Mouse (Mus musculus) neural tube, embryonic 14.5 days (tissue): Measurements from ENCODE around the gene Selenof. TPM values are rescaled to one million over a fixed set of nuclear protein-coding genes. Genes with fewer than 3 reads are reported as not detected.

ENCODE experiments used
- ATAC-seq: fragments of 200-750 bp; cut with Nextera tagmentation; 2 replicates; pipeline ENCODE4 v1.8.0; 2017; ENCODE audit warnings: low read depth, mild to moderate bottlenecking, moderate TSS enrichment, moderate library complexity
- H3K27ac ChIP-seq: fragments of 300-500 bp; sonication (generic); 2 replicates; pipeline ENCODE4 v1.5.1; 2014; ENCODE audit warnings: low read depth, mild to moderate bottlenecking, control low read depth, low read length, moderate library complexity, mixed read lengths
- H3K27me3 ChIP-seq: fragments of 300-500 bp; sonication (generic); 2 replicates; pipeline ENCODE4 v1.6.1; 2014; ENCODE audit warnings: low read length; ENCODE audit not compliant: control insufficient read depth, insufficient read depth
- H3K36me3 ChIP-seq: fragments of 300-500 bp; sonication (generic); 2 replicates; pipeline ENCODE4 v1.6.1; 2014; ENCODE audit warnings: low read length, mixed read lengths; ENCODE audit not compliant: control insufficient read depth, insufficient read depth
- H3K4me1 ChIP-seq: fragments of 300-500 bp; sonication (generic); 2 replicates; pipeline ENCODE4 v1.6.1; 2014; ENCODE audit warnings: low read length; ENCODE audit not compliant: control insufficient read depth, insufficient read depth
- H3K4me2 ChIP-seq: fragments of 300-500 bp; sonication (generic); 2 replicates; pipeline ENCODE4 v1.6.1; 2014; ENCODE audit warnings: mild to moderate bottlenecking, low read depth, low read length, control low read depth
- H3K4me3 ChIP-seq: fragments of 300-500 bp; sonication (generic); 2 replicates; pipeline ENCODE4 v1.5.1; 2014; ENCODE audit warnings: low read depth, low read length, control low read depth, mixed read lengths
- H3K9ac ChIP-seq: fragments of 300-500 bp; sonication (generic); replicated peaks from 2 replicates; pipeline ENCODE4 v1.6.1; 2014; ENCODE audit warnings: low read depth, mild to moderate bottlenecking, control low read depth, low read length, mixed read lengths
- H3K9me3 ChIP-seq: fragments of 300-500 bp; sonication (generic); 2 replicates; pipeline ENCODE4 v1.6.1; 2016; ENCODE audit warnings: low read length; ENCODE audit not compliant: control insufficient read depth
- WGBS: fragments of 180-500 bp; shearing (Covaris S2); extraction: QIAGEN DNeasy Blood & Tissue Kit; methylation state at CpG from one replicate; pipeline ENCODE4 v1.1.7; 2014; 5-methylcytosine and 5-hydroxymethylcytosine counted together
- polyA plus RNA-seq: library from polyadenylated mRNA; unstranded; fragments of >200 nt; fragmentation: Nextera tagmentation; extraction: Ambion mirVana; gene quantifications from 2 replicates; pipeline ENCODE4 v1.2.1, GENCODE M21; 2014

Gene Selenof
- polyA plus RNA-seq: 485 and 490 TPM in 2 replicates

DNA sequence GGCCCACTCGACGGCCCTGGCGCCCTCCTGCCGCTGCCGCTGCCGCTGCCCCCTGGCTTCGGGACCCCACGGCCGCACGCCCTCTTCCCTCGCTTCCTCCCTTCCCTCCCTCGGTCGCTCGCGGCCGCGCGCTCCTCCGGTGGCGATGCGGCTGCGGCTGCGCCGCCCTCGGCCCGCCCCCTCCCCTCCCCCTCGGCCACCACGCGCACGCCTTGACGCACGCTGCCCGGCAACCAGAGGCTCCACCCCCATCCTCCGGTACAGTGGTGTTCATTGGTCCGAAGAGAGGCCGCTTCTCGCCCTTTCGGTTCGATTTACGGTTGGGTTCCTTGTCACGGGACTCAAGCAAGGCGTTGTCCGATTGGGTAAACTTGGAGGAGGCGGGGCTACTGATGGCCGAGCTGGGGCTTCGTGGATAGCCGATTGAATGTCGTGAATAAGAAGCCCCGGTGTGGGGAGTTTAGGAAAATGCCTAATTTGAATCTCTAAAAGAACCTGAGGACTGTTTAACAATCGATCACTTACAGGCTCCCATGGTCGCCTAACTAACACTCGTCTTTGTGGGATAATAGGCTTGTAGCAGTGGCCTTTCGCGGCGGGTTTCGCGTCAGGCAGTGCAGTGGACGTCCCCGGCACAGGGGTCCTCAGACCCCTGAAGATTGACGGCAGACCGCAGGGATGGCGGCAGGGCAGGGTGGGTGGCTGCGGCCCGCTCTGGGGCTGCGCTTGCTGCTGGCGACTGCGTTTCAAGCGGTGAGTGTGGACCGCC is at the start of gene Selenof, which contains the start of gene Hs2st1:
Gene Selenof (plus strand): TSS at position 258 of the 769 bp plus-strand sequence.
Gene Hs2st1 (minus strand): TSS at position 135 of the 769 bp plus-strand sequence.
- Histone ChIP-seq H3K36me3 (0 out of 2 replicates have a peak, but pooled peaks cover 4% of the 10 kb centered on the region), H3K4me3 (peak within 1 kb of the TSS; percentile 78), H3K4me2 (peak within 1 kb of the TSS; percentile 95), H3K27me3 (no peaks in the 10 kb centered on the region), H3K9me3 (no peaks in the 10 kb centered on the region), H3K9ac (peak within 1 kb of the TSS; percentile 87), H3K4me1 (peaks cover 25% of the 10 kb centered on the region), H3K27ac (peak within 1 kb of the TSS; percentile 98)
- WGBS: under 1% methylated on average over 61 of the region's 69 CpGs
- ATAC-seq: peak; percentile 98

DNA sequence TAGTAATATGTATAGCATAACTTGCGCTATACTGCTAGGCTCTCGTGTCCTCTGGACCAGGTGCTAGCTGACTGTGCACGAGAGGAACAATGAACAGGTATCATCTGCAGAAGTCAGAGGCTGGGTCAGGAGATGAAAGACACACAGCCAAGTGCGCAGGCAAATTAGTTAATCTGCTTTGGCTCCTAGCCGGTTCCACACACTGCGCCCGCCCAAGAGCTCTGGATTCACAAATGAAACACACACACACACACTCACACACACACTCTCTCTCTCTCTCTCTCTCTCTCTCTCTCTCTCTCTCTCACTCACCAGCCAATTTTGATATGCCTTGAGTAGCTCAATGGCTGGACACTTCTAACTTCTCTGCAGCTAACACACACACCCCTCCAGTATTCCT is 42.2 kb upstream of the Selenof start:
- H3K9me3 ChIP-seq: no peaks in the 10 kb centered on the region

DNA sequence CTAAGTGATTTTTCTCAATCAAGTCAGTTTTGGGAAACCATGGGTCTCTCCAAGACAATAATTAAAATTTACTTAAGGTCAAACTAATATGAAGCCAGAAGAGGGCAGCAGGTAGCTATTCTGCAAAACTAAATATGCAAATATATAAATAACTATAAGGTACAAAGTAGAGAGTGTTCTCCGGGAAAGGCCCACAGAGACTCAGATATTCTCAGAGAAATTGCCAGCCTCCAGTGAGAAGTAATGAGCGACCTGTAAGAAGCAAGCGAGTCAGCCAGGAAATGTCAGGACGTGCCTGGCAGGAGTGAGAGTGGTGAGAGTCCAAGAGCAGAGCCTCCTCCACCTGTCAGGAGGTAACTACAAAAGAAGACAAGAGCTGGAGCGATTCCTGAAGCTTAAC is 39.1 kb upstream of the Selenof start:
- ATAC-seq: peak; percentile 34; the same call in 1 of the 2 replicates
- Histone ChIP-seq H3K4me1 (no peaks in the 10 kb centered on the region), H3K4me2 (no peak overlapping the region), H3K9me3 (no peaks in the 10 kb centered on the region), H3K9ac (no peak overlapping the region), H3K27me3 (no peaks in the 10 kb centered on the region), H3K27ac (no peak overlapping the region), H3K4me3 (no peak overlapping the region), H3K36me3 (no peaks in the 10 kb centered on the region)
- WGBS: 55% methylated on average over 5 of the region's 5 CpGs

More for the DNA sequence above, 42.2 kb upstream of the Selenof start:
- Histone ChIP-seq H3K4me3 (no peak overlapping the region), H3K4me1 (no peaks in the 10 kb centered on the region), H3K4me2 (no peak overlapping the region), H3K36me3 (no peaks in the 10 kb centered on the region), H3K27ac (no peak overlapping the region), H3K9ac (no peak overlapping the region), H3K27me3 (no peaks in the 10 kb centered on the region)
- 97% methylated on average over 7 of the region's 7 CpGs for WGBS
- ATAC-seq: no peak

DNA sequence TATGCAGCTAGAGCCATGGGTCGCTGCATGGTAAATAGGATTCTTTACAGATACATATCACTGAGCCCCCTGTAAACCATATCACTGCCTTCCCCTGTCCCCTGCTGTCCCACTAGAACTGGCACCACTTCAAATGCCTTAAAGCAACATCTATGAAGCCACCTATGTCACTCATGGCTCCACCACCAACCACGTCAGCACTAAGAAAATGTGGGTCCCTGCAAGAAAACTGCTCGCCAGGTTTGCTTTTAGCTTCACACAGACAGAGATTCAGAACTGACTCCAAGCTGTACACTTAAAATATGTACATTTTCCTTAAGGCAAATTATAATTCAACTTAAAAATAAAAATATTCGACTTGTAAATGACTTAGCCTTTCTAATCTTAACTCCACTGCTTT is 35.0 kb upstream of the Selenof start:
- H3K36me3 ChIP-seq: no peaks in the 10 kb centered on the region
- no peaks in the 10 kb centered on the region for H3K27me3 ChIP-seq
- H3K4me1 ChIP-seq: no peaks in the 10 kb centered on the region
- ATAC-seq: no peak
- WGBS: 93% methylated on average over 4 of the region's 4 CpGs
- H3K27ac ChIP-seq: no peak overlapping the region
- H3K4me2 ChIP-seq: no peak overlapping the region
- H3K9ac ChIP-seq: no peak overlapping the region
- H3K4me3 ChIP-seq: no peak overlapping the region
- H3K9me3 ChIP-seq: no peaks in the 10 kb centered on the region

DNA sequence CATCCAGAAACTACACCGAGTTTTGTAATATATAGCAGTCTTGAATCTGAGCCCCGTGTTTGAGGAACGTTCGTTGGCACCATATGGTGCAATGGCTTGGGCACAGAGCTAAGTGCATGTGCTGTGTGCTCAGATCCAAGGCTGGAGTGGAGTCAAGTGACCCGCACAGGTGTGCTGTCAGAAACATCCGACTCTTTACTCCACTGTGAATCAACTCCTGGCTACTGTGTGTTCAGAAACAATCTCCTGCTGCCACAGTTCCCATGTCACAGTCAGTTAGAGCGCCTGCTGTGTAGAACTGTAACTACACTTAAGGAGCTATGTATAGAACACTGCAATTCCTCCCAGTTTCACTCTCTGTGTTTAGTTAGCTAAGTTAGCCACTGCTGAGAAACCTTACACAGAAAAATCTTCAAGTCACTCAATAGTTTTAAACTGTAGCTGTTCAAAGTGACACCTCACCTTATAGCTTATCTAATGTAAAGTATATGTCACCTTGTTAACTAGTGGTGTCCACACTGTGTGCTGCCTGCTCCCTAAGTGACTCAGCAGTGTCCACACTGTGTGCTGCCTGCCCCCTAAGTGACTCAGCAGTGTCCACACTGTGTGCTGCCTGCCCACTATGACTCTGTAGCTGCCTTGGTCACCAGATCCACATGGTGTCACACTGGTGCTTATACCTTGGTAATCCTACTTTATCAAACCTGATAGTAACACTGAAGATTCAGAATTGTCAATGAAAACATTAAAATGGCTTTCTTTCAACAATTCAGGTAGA is 32.8 kb upstream of the Selenof start:
- ATAC-seq: no peak

DNA sequence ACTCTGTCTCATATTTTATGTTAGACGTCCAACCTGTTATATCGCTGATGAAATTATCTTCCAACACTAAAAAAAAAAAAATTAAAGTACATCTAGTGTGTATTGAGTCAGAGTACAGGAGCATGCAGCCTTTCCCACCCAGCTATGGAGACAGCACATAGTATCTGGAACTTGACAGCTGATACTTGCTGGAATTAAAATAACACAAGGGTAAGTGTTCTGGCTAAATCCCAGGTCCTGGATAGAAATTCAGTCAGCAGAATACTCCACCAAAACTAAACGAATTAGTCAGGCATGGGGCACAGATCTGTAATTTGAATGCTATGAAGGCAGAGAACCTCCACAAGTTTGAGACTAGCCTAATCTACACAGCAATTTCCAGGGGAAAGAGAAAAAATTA is 31.1 kb upstream of the Selenof start:
- Histone ChIP-seq H3K36me3 (no peaks in the 10 kb centered on the region), H3K4me3 (no peak overlapping the region), H3K27ac (no peak overlapping the region), H3K9me3 (no peaks in the 10 kb centered on the region), H3K27me3 (no peaks in the 10 kb centered on the region), H3K9ac (no peak overlapping the region), H3K4me1 (no peaks in the 10 kb centered on the region), H3K4me2 (no peak overlapping the region)
- ATAC-seq: no peak
- WGBS: 86% methylated on average over 3 of the region's 3 CpGs

More for the DNA sequence above, 32.8 kb upstream of the Selenof start:
- Histone ChIP-seq H3K9me3 (no peaks in the 10 kb centered on the region), H3K36me3 (no peaks in the 10 kb centered on the region), H3K4me2 (no peak overlapping the region), H3K9ac (no peak overlapping the region), H3K27ac (no peak overlapping the region), H3K4me1 (no peaks in the 10 kb centered on the region), H3K4me3 (no peak overlapping the region), H3K27me3 (no peaks in the 10 kb centered on the region)
- WGBS: 81% methylated on average over 7 of the region's 7 CpGs

DNA sequence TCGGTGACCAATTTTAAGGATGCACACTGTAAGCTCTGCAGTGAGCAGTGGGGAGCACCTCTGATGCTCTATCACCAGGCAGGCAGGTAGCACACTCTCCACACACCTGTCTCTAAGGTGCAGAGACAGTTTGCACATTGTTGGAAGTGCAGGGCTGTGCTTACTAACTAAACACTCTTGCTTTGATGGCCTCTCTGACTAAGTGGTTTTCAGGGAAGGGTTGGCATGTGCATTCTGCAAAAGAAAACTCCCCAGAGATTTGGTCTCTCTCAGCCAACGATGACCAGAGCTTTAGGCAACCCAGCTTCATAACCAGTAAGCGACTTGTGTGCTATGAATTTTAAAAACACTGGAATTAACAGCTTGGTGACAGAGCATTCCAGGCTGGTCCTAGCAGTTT is 29.3 kb upstream of the Selenof start:
- no peak overlapping the region for H3K4me3 ChIP-seq
- no peak overlapping the region for H3K4me2 ChIP-seq
- WGBS: 77% methylated on average over 3 of the region's 3 CpGs
- no peak overlapping the region for H3K9ac ChIP-seq
- no peaks in the 10 kb centered on the region for H3K36me3 ChIP-seq
- no peaks in the 10 kb centered on the region for H3K27me3 ChIP-seq
- no peak for ATAC-seq
- no peaks in the 10 kb centered on the region for H3K9me3 ChIP-seq
- H3K4me1 ChIP-seq: 0 out of 2 replicates have a peak, but pooled peaks cover 2% of the 10 kb centered on the region
- no peak overlapping the region for H3K27ac ChIP-seq

DNA sequence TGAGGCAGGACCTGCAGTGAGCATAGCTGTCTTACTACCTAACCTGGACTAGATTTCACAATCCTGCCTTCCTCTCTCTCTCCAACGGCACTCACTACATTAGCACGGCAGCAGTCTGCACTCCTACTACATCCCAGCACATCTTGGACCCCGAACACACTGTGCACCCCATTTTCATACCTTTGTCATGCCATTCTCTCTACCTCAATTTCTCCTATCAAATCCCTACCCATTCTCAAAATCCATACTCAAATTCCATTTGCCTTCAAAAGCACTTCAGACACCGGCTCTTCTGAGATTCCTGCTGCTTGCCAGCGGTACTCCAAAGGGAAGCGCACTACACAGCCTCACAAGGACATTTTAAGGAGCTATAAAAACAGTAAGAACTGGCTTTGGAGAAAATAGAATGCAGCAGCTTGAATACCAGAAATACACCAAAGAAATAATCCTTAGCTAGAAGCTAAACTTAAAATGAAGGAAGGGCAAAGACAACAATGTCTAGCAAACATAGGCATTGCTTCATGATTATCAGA is 28.1 kb upstream of the Selenof start:
- 67% methylated on average over 6 of the region's 6 CpGs for WGBS
- no peak overlapping the region for H3K9ac ChIP-seq

More for the DNA sequence above, 28.1 kb upstream of the Selenof start:
- no peaks in the 10 kb centered on the region for H3K36me3 ChIP-seq
- H3K27ac ChIP-seq: no peak overlapping the region
- no peak for ATAC-seq
- H3K4me2 ChIP-seq: no peak overlapping the region
- H3K9me3 ChIP-seq: no peaks in the 10 kb centered on the region
- no peaks in the 10 kb centered on the region for H3K27me3 ChIP-seq
- no peak overlapping the region for H3K4me3 ChIP-seq
- 0 out of 2 replicates have a peak, but pooled peaks cover 3% of the 10 kb centered on the region for H3K4me1 ChIP-seq
